Mouse (Mus musculus) megakaryocyte, embryonic 14.5 days (primary cell): ENCODE measurements around the gene Exoc5.

Source experiments
- FLI1 ChIP-seq: IDR thresholded peaks from 2 replicates; pipeline ENCODE4 v1.6.1; 2012; ENCODE audit warnings: low read length, inconsistent platforms, mixed read lengths
- GATA1 ChIP-seq: IDR thresholded peaks from 3 replicates; pipeline ENCODE4 v1.6.1; 2012; ENCODE audit warnings: mixed read lengths, low read length, inconsistent platforms, borderline replicate concordance

GRCm38 (mm10) chr14:48986231-48986630, 80.2 kb downstream of the Exoc5 start:
- TF ChIP-seq GATA1 (no peak), FLI1 (no peak)
